Mouse (Mus musculus) neural tube, embryonic 12.5 days (tissue): ENCODE results near the gene Sirpa. TPM values are rescaled to one million over a fixed set of nuclear protein-coding genes. Genes with fewer than 3 reads are reported as not detected.

Source experiments
- ATAC-seq: fragments of 200-750 bp; cut with Nextera tagmentation; 2 replicates; pipeline ENCODE4 v1.8.0; 2017; ENCODE audit warnings: low read depth, mild to moderate bottlenecking, moderate TSS enrichment, moderate library complexity; ENCODE audit not compliant: low FRiP score
- H3K27ac ChIP-seq: fragments of 300-500 bp; sonication (generic); 2 replicates; pipeline ENCODE4 v1.5.1; 2016
- H3K27me3 ChIP-seq: fragments of 300-500 bp; sonication (generic); replicated peaks from 2 replicates; pipeline ENCODE4 v1.6.1; 2016; ENCODE audit warnings: mild to moderate bottlenecking
- H3K36me3 ChIP-seq: fragments of 300-500 bp; sonication (generic); 2 replicates; pipeline ENCODE4 v1.6.1; 2016; ENCODE audit warnings: mild to moderate bottlenecking
- H3K4me1 ChIP-seq: fragments of 300-500 bp; sonication (generic); 2 replicates; pipeline ENCODE4 v1.6.1; 2016
- H3K4me2 ChIP-seq: fragments of 300-500 bp; sonication (generic); replicated peaks from 2 replicates; pipeline ENCODE4 v1.6.1; 2016; ENCODE audit warnings: mild to moderate bottlenecking
- H3K4me3 ChIP-seq: fragments of 300-500 bp; sonication (generic); 2 replicates; pipeline ENCODE4 v1.5.1; 2016
- H3K9ac ChIP-seq: fragments of 300-500 bp; sonication (generic); 2 replicates; pipeline ENCODE4 v1.6.1; 2016; ENCODE audit warnings: mild to moderate bottlenecking
- H3K9me3 ChIP-seq: fragments of 300-500 bp; sonication (generic); 2 replicates; pipeline ENCODE4 v1.6.1; 2016; ENCODE audit warnings: mild to moderate bottlenecking
- WGBS: fragments of 180-500 bp; shearing (Covaris S2); methylation state at CpG from one replicate; pipeline ENCODE4 v1.1.7; 2016; 5-methylcytosine and 5-hydroxymethylcytosine counted together
- polyA plus RNA-seq: library from polyadenylated mRNA; unstranded; fragments of >200 nt; fragmentation: Nextera tagmentation; extraction: Ambion mirVana; gene quantifications from 2 replicates; pipeline ENCODE4 v1.2.1, GENCODE M21; 2016

The Sirpa gene
- polyA plus RNA-seq, 1 experiment from 2014 or later = 21.9 TPM

DNA sequence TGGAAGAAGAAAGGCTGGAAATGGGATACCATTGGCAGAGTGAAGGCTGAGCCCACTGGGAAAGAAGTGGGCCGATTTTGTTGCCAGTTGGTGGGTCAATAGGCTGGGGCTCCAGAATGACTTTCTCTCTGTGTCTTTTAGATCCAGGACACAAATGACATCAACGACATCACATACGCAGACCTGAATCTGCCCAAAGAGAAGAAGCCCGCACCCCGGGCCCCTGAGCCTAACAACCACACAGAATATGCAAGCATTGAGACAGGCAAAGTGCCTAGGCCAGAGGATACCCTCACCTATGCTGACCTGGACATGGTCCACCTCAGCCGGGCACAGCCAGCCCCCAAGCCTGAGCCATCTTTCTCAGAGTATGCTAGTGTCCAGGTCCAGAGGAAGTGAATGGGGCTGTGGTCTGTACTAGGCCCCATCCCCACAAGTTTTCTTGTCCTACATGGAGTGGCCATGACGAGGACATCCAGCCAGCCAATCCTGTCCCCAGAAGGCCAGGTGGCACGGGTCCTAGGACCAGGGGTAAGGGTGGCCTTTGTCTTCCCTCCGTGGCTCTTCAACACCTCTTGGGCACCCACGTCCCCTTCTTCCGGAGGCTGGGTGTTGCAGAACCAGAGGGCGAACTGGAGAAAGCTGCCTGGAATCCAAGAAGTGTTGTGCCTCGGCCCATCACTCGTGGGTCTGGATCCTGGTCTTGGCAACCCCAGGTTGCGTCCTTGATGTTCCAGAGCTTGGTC is 37.3 kb downstream of the Sirpa start:
- H3K9me3 ChIP-seq = no peaks in the 10 kb centered on the region
- 94% methylated on average over 15 of the region's 15 CpGs for WGBS
- H3K27me3 ChIP-seq = no peaks in the 10 kb centered on the region
- 0 out of 2 replicates have a peak, but pooled peaks cover 4% of the 10 kb centered on the region for H3K36me3 ChIP-seq
- H3K4me2 ChIP-seq = no peak overlapping the region
- no peaks in the 10 kb centered on the region for H3K4me1 ChIP-seq
- no peak overlapping the region for H3K27ac ChIP-seq
- no peak for ATAC-seq
- no peak overlapping the region for H3K9ac ChIP-seq
- H3K4me3 ChIP-seq = no peak overlapping the region

DNA sequence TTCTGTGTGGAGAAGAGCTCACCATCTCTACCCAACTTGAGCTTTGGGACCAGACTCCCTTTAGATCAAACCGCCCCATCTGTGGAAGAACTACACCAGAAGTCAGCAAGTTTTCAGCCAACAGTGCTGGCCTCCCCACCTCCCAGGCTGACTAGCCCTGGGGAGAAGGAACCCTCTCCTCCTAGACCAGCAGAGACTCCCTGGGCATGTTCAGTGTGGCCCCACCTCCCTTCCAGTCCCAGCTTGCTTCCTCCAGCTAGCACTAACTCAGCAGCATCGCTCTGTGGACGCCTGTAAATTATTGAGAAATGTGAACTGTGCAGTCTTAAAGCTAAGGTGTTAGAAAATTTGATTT is 37.9 kb downstream of the Sirpa start:
- H3K9me3 ChIP-seq = no peaks in the 10 kb centered on the region
- 96% methylated on average over 3 of the region's 3 CpGs for WGBS
- H3K9ac ChIP-seq = no peak overlapping the region
- H3K4me3 ChIP-seq = no peak overlapping the region
- H3K27me3 ChIP-seq = no peaks in the 10 kb centered on the region
- no peak overlapping the region for H3K27ac ChIP-seq
- H3K4me1 ChIP-seq = no peaks in the 10 kb centered on the region
- H3K36me3 ChIP-seq = 0 out of 2 replicates have a peak, but pooled peaks cover 4% of the 10 kb centered on the region
- no peak overlapping the region for H3K4me2 ChIP-seq
- ATAC-seq = no peak

DNA sequence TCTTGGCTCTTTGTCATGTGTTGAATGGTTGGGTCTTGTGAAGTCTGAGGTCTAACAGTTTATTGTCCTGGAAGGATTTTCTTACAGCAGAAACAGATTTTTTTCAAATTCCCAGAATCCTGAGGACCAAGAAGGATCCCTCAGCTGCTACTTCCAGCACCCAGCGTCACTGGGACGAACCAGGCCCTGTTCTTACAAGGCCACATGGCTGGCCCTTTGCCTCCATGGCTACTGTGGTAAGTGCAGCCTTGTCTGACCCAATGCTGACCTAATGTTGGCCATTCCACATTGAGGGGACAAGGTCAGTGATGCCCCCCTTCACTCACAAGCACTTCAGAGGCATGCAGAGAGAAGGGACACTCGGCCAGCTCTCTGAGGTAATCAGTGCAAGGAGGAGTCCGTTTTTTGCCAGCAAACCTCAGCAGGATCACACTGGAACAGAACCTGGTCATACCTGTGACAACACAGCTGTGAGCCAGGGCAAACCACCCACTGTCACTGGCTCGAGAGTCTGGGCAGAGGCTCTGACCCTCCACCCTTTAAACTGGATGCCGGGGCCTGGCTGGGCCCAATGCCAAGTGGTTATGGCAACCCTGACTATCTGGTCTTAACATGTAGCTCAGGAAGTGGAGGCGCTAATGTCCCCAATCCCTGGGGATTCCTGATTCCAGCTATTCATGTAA is 38.5 kb downstream of the Sirpa start:
- Histone ChIP-seq H3K9me3 (no peaks in the 10 kb centered on the region), H3K27me3 (no peaks in the 10 kb centered on the region), H3K36me3 (0 out of 2 replicates have a peak, but pooled peaks cover 4% of the 10 kb centered on the region), H3K27ac (no peak overlapping the region), H3K4me1 (no peaks in the 10 kb centered on the region), H3K4me2 (no peak overlapping the region), H3K4me3 (no peak overlapping the region), H3K9ac (no peak overlapping the region)
- ATAC-seq = no peak
- WGBS = 91% methylated on average over 7 of the region's 7 CpGs

DNA sequence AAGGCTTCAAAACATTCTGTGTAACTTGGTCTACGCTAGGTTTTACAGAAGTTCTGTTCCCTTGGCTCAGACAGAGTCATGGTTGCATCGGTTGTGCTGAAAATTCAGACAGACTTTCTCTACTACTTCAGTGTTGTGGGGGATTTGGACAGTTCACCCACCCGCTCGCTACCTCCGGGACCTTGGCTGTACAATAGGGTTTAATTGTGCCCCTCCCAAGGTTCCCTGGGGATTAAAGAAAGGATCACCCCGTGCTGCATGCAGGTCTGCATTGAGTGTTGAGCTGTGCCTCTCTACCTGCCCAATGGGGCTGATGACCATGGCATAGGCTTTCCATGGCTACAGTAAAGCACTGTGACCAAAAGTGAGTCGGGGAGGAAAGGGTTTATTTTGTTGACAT is 39.7 kb downstream of the Sirpa start:
- Histone ChIP-seq H3K36me3 (0 out of 2 replicates have a peak, but pooled peaks cover 4% of the 10 kb centered on the region), H3K4me2 (no peak overlapping the region), H3K4me3 (no peak overlapping the region), H3K9me3 (no peaks in the 10 kb centered on the region), H3K27me3 (no peaks in the 10 kb centered on the region), H3K27ac (no peak overlapping the region), H3K4me1 (no peaks in the 10 kb centered on the region), H3K9ac (no peak overlapping the region)
- WGBS = 91% methylated on average over 7 of the region's 7 CpGs
- no peak for ATAC-seq

DNA sequence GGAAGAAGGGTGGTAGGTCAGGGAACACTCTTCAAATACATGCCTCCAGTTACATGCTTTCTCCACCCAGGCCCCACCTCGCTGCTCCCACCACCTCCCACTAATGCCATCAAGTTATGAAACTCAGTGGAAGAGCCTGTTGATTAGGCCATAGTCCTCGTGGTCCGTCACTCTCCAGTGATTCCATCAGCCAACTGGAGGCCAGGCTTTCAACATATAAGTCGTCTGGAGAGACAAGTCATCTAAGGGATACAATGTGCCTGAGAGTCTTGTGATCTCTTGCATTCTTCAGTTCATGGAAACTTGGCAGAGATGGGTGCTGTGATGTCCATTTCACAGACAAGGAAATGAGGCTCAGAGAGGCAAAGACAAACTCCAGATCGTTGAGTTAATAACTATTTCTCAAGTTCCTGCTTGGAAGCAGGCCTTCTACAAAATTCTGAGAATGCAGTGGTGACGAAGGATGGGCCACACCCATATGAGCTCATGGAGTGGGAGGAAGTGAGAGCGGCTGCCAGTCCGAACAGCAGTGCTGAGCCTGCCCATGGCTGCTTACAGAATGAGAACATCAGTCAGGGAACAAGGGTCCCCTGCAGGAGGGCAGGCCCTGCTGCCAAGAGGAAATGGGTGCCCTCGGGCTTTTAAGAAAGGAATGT is 40.6 kb downstream of the Sirpa start:
- no peak overlapping the region for H3K4me2 ChIP-seq
- no peaks in the 10 kb centered on the region for H3K4me1 ChIP-seq
- H3K27me3 ChIP-seq = no peaks in the 10 kb centered on the region
- no peak overlapping the region for H3K4me3 ChIP-seq
- 83% methylated on average over 9 of the region's 9 CpGs for WGBS
- ATAC-seq = no peak
- no peak overlapping the region for H3K27ac ChIP-seq
- no peak overlapping the region for H3K9ac ChIP-seq
- 0 out of 2 replicates have a peak, but pooled peaks cover 4% of the 10 kb centered on the region for H3K36me3 ChIP-seq
- H3K9me3 ChIP-seq = no peaks in the 10 kb centered on the region

DNA sequence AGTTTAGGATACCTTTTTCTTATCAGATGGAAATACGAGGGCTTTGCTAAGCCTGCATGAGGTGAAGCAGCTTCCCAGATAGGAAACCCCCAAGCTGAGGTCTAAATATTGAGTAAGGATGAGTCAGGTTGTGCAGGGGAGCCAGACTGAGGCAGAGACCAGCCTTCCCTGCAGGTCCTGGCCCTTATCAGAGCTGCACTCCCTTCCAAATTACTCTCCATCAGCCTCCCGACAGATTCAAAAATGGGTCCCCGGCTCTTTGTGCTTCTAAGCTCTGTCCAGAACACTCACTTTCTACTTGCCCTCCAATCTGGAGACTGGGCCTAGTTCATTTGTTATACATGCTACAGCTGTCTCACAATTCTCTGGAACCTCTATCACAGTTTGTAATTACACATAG is 41.3 kb downstream of the Sirpa start:
- Histone ChIP-seq H3K4me2 (no peak overlapping the region), H3K4me3 (no peak overlapping the region), H3K4me1 (no peaks in the 10 kb centered on the region), H3K9me3 (no peaks in the 10 kb centered on the region), H3K27ac (no peak overlapping the region), H3K36me3 (0 out of 2 replicates have a peak, but pooled peaks cover 4% of the 10 kb centered on the region), H3K9ac (no peak overlapping the region), H3K27me3 (no peaks in the 10 kb centered on the region)
- WGBS = 87% methylated on average over 3 of the region's 3 CpGs
- no peak for ATAC-seq

DNA sequence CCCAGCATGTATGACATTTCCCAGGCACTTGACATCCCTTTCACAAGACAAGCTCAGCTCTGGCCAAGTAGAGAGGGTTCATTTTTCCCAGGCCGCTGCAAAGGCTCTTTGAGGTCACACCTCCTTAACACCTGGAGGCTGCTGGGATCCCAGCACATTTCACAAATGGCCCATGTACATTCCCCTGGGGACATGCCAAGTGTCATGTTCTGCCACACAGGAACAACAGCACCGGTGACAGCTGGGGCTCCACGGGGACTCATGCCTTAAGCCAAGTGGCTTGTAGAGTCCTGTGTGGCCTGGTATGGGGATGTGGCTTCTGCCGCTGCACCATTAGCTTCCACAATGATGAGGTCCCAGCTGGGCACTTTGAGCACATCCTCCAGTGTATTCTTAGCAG is 60.0 kb downstream of the Sirpa start:
- WGBS = 65% methylated on average over 4 of the region's 4 CpGs
- Histone ChIP-seq H3K9me3 (no peaks in the 10 kb centered on the region), H3K27ac (no peak overlapping the region), H3K4me2 (no peak overlapping the region), H3K9ac (no peak overlapping the region), H3K4me1 (no peaks in the 10 kb centered on the region), H3K27me3 (no peaks in the 10 kb centered on the region), H3K36me3 (no peaks in the 10 kb centered on the region), H3K4me3 (no peak overlapping the region)
- ATAC-seq = no peak

DNA sequence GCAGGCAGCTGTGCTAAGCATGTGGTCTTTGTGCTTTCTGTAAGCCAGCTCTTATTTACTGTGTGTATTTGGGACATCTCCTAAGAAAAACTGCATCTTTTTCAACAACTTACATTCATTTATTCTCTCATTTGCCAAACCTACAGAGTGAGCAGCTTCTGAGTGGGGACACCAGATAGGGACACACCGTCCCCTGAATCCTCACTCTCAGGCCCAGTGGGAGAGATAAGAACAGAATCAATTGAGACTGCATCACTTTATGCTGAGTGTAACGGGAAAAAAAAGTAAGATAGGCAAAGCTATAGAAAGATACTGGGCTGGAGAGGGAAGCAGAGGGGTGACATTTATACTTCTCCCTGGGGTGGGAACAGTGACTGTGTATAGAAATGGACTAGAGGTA is 61.0 kb downstream of the Sirpa start:
- H3K9me3 ChIP-seq = no peaks in the 10 kb centered on the region
- no peaks in the 10 kb centered on the region for H3K4me1 ChIP-seq
- no peak overlapping the region for H3K9ac ChIP-seq
- H3K27me3 ChIP-seq = no peaks in the 10 kb centered on the region
- H3K4me3 ChIP-seq = no peak overlapping the region
- ATAC-seq = no peak
- no peak overlapping the region for H3K4me2 ChIP-seq
- 82% methylated on average over 2 of the region's 2 CpGs for WGBS
- H3K36me3 ChIP-seq = no peaks in the 10 kb centered on the region
- no peak overlapping the region for H3K27ac ChIP-seq

DNA sequence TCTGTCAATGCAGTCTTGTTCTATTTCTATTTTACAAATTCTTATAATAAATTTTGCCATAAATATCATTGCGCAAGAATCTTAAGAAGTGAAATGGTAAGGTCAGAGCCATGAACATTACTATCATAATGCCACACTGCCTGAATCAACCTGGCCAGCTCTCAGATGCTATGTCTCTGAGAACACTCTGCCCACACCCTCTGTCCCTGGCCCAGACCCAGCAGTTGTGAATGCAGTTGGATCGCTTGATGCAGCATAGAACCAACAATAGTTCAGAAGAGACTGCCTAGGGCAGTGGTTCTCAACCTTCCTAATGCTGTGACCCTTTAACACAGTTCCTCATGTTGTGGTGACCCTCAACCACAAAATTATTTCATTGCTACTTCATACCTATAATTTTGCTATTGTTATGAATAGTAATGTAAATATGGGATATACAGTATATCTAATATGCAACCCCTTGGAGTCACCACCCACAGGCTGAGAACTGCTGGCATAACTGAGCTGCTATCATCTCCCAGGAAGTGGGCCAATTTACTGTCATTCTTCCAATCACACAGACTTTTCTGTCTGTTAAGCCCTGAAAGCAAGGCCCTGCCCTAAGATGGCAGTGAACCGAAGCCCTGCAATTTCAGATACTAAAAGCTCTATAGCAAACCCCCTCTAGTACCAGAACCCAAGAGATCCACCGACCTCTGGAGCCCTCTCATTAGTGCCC is 61.8 kb downstream of the Sirpa start:
- Histone ChIP-seq H3K9ac (no peak overlapping the region), H3K36me3 (no peaks in the 10 kb centered on the region), H3K4me3 (no peak overlapping the region), H3K27ac (no peak overlapping the region), H3K27me3 (no peaks in the 10 kb centered on the region), H3K4me1 (no peaks in the 10 kb centered on the region), H3K4me2 (no peak overlapping the region), H3K9me3 (no peaks in the 10 kb centered on the region)
- 88% methylated on average over 4 of the region's 4 CpGs for WGBS
- no peak for ATAC-seq

DNA sequence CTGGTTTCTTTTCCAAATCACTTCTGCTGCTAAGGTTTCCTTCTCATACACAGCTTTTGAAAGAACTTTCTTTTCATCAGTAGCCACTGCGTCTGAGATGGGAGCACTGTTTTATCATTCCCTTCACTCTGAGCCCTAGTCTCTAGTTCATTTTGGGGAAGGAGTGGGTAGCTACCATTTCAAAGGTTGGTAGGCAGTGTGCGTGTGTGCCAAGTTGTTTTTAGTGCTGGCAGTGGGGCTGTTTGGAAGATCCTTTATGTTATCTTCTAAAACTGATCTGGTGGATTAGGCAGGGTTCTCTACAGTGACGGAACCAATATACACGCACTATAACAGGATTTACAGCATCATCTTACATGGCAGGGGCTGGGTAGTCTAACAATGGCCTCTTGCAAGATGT is 62.4 kb downstream of the Sirpa start:
- WGBS = 92% methylated on average over 4 of the region's 4 CpGs

DNA sequence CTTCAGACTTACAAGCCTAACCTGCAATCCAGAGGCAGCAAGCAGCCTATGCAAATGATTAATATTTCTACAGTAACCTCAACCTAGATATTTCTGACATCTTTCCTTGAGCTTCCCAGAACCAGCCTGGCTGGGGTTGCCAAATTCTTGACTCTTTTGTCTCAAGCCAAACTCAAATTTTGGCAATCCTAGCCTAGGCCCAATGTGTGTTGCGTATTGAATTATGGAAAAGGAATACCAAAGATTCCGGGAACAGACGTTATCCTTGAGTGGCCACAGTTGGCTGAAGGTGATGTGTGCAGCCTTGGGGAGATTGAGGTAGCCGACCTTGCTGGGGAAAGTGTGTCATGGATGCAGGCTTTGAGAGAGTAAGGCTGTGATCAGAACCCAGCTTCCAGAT is 66.2 kb downstream of the Sirpa start:
- H3K4me3 ChIP-seq = no peak overlapping the region
- H3K36me3 ChIP-seq = no peaks in the 10 kb centered on the region
- no peak overlapping the region for H3K27ac ChIP-seq
- no peak overlapping the region for H3K9ac ChIP-seq
- no peaks in the 10 kb centered on the region for H3K27me3 ChIP-seq
- WGBS = 91% methylated on average over 4 of the region's 4 CpGs
- H3K4me2 ChIP-seq = no peak overlapping the region
- ATAC-seq = no peak
- no peaks in the 10 kb centered on the region for H3K9me3 ChIP-seq
- no peaks in the 10 kb centered on the region for H3K4me1 ChIP-seq

More for the DNA sequence above, 62.4 kb downstream of the Sirpa start:
- Histone ChIP-seq H3K4me1 (no peaks in the 10 kb centered on the region), H3K9ac (no peak overlapping the region), H3K27me3 (no peaks in the 10 kb centered on the region), H3K27ac (no peak overlapping the region), H3K4me3 (no peak overlapping the region), H3K9me3 (no peaks in the 10 kb centered on the region), H3K4me2 (no peak overlapping the region), H3K36me3 (no peaks in the 10 kb centered on the region)
- ATAC-seq = no peak

DNA sequence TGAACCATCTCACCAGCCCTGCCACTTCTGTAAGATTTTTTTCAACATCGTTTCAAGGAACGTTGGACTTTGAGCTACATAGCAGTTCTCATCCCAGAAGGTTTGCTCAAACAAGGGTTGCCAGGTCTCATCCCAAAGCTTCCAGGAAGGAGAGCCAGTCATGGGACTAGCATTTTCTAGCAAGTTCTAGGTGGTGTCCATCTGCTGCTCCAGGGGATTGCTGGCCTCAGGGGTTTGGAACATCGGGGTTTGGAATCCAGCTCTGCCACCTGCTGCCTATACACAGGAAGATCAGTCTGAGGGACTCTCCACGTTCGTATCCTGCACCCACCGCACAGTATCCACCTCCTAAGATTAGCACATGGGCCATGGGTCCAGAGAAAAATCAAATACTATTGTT is 67.4 kb downstream of the Sirpa start:
- Histone ChIP-seq H3K9ac (no peak overlapping the region), H3K4me3 (no peak overlapping the region), H3K27ac (no peak overlapping the region), H3K36me3 (no peaks in the 10 kb centered on the region), H3K9me3 (no peaks in the 10 kb centered on the region), H3K4me2 (no peak overlapping the region), H3K27me3 (no peaks in the 10 kb centered on the region), H3K4me1 (no peaks in the 10 kb centered on the region)
- 71% methylated on average over 6 of the region's 6 CpGs for WGBS
- ATAC-seq = no peak
